Mouse (Mus musculus) MEL (cell line): ENCODE measurements at regions not wholly inside any gene's neighbourhood (a gene's known extent, or its start where the extent isn't known, plus 50 kb on each side); places are given as distances from the start of the nearest gene placed in this dataset.
A peak's percentile ranks its signal among the peaks of the same experiment; 100 is the strongest.

ENCODE experiments used
- DNase-seq: peaks from one replicate; pipeline ENCODE4 v3.0.0; 2011; ENCODE audit warnings: low read depth, low spot score
- H3K27ac ChIP-seq: 2 replicates; pipeline ENCODE4 v1.5.1; 2012; ENCODE audit warnings: low read depth, mild to moderate bottlenecking, control low read depth, low read length, moderate library complexity; ENCODE audit not compliant: control insufficient read depth
- H3K27me3 ChIP-seq, 2 experiments: fragments of 150-350 bp in 1 of 2; sonication (generic) in 1 of 2; 2 replicates each; pipeline ENCODE4 v1.6.1; 2012; ENCODE audit warnings: low read length in 2 of 2, mild to moderate bottlenecking in 2 of 2, improper control_type of control experiment in 1 of 2, moderate library complexity in 1 of 2; ENCODE audit not compliant: insufficient read depth in 2 of 2, control insufficient read depth in 1 of 2
- H3K36me3 ChIP-seq, 2 experiments: 2 replicates each; pipeline ENCODE4 v1.6.1; 2012 to 2014; ENCODE audit warnings: low read length in 2 of 2, improper control_type of control experiment in 1 of 2, inconsistent platforms in 1 of 2, mild to moderate bottlenecking in 1 of 2; ENCODE audit not compliant: insufficient read depth in 2 of 2, control insufficient read depth in 1 of 2
- H3K4me1 ChIP-seq, 2 experiments: fragments of 150-350 bp in 1 of 2; sonication (generic) in 1 of 2; 2 replicates each; pipeline ENCODE4 v1.6.1; 2012; ENCODE audit warnings: low read length in 2 of 2, improper control_type of control experiment in 1 of 2, mild to moderate bottlenecking in 1 of 2; ENCODE audit not compliant: insufficient read depth in 2 of 2, control insufficient read depth in 1 of 2
- H3K4me3 ChIP-seq, 2 experiments: fragments of 150-350 bp in 1 of 2; sonication (generic) in 1 of 2; 2 replicates each; pipeline ENCODE4 v1.5.1; 2012; ENCODE audit warnings: low read depth in 2 of 2, low read length in 2 of 2, mild to moderate bottlenecking in 2 of 2, moderate library complexity in 2 of 2, control low read depth in 1 of 2, improper control_type of control experiment in 1 of 2; ENCODE audit not compliant: control insufficient read depth in 1 of 2, insufficient read depth in 1 of 2
- H3K79me2 ChIP-seq: 2 replicates; pipeline ENCODE4 v1.6.1; 2012; ENCODE audit warnings: mild to moderate bottlenecking, low read length, moderate library complexity; ENCODE audit not compliant: control insufficient read depth, poor library complexity, insufficient read depth
- H3K9ac ChIP-seq: 2 replicates; pipeline ENCODE4 v1.6.1; 2012; ENCODE audit warnings: low read depth, mild to moderate bottlenecking, control low read depth, low read length, moderate library complexity; ENCODE audit not compliant: control insufficient read depth, poor library complexity, severe bottlenecking
- H3K9me3 ChIP-seq: fragments of 150-350 bp; sonication (generic); replicated peaks from 2 replicates; pipeline ENCODE4 v1.6.1; 2012; ENCODE audit warnings: mild to moderate bottlenecking, low read length, improper control_type of control experiment, moderate library complexity; ENCODE audit not compliant: insufficient read depth
- BHLHE40 ChIP-seq: IDR thresholded peaks from 2 replicates; pipeline ENCODE4 v1.6.1; 2012; ENCODE audit warnings: low read depth, mild to moderate bottlenecking, inconsistent platforms, low read length, improper control_type of control experiment, borderline replicate concordance
- CHD2 ChIP-seq: IDR thresholded peaks from 2 replicates; pipeline ENCODE4 v1.6.1; 2011; ENCODE audit warnings: low read length, improper control_type of control experiment
- CTCF ChIP-seq, 3 experiments: IDR thresholded peaks in 2 of 3; conservative IDR thresholded peaks in 1 of 3; 2 replicates each; pipeline ENCODE4 v1.5.1; 2011 to 2012; ENCODE audit warnings: low read length in 3 of 3, low read depth in 2 of 3, mild to moderate bottlenecking in 2 of 3, improper control_type of control experiment in 1 of 3, inconsistent platforms in 1 of 3, mixed read lengths in 1 of 3, moderate library complexity in 1 of 3; ENCODE audit not compliant: control insufficient read depth in 1 of 3, insufficient read depth in 1 of 3, poor library complexity in 1 of 3, severe bottlenecking in 1 of 3
- ELF1 ChIP-seq: IDR thresholded peaks from 2 replicates; pipeline ENCODE4 v1.6.1; 2014; ENCODE audit warnings: low read depth, mild to moderate bottlenecking, inconsistent platforms, low read length, improper control_type of control experiment, moderate library complexity
- EP300 ChIP-seq, 2 experiments: IDR thresholded peaks; 2 replicates each; pipeline ENCODE4 v1.6.1; 2011; ENCODE audit warnings: improper control_type of control experiment in 2 of 2, low read length in 2 of 2, low read depth in 1 of 2, mild to moderate bottlenecking in 1 of 2
- ETS1 ChIP-seq: IDR thresholded peaks from 2 replicates; pipeline ENCODE4 v1.6.1; 2012; ENCODE audit warnings: low read depth, mild to moderate bottlenecking, inconsistent platforms, low read length, improper control_type of control experiment, moderate library complexity
- GABPA ChIP-seq: IDR thresholded peaks from 2 replicates; pipeline ENCODE4 v1.6.1; 2012; ENCODE audit warnings: low read depth, mild to moderate bottlenecking, inconsistent platforms, low read length, improper control_type of control experiment, moderate library complexity
- HCFC1 ChIP-seq: IDR thresholded peaks from 2 replicates; pipeline ENCODE4 v1.6.1; 2012; ENCODE audit warnings: low read depth, mild to moderate bottlenecking, inconsistent platforms, low read length, improper control_type of control experiment, moderate library complexity
- JUND ChIP-seq: IDR thresholded peaks from 2 replicates; pipeline ENCODE4 v1.6.1; 2011; ENCODE audit warnings: low read depth, mild to moderate bottlenecking, improper control_type of control experiment, low read length
- KAT2A ChIP-seq: conservative IDR thresholded peaks from 2 replicates; pipeline ENCODE4 v1.6.1; 2012; ENCODE audit warnings: low read depth, low read length, improper control_type of control experiment, inconsistent platforms
- MAX ChIP-seq: IDR thresholded peaks from 2 replicates; pipeline ENCODE4 v1.6.1; 2011; ENCODE audit warnings: low read length, improper control_type of control experiment
- MAZ ChIP-seq: IDR thresholded peaks from 2 replicates; pipeline ENCODE4 v1.6.1; 2012; ENCODE audit warnings: low read depth, mild to moderate bottlenecking, inconsistent platforms, low read length, improper control_type of control experiment
- MEF2A ChIP-seq: IDR thresholded peaks from 2 replicates; pipeline ENCODE4 v1.6.1; 2014; ENCODE audit warnings: low read depth, mild to moderate bottlenecking, inconsistent platforms, low read length, improper control_type of control experiment; ENCODE audit not compliant: poor library complexity, insufficient replicate concordance, severe bottlenecking; ENCODE audit errors: extremely low read depth
- MXI1 ChIP-seq: IDR thresholded peaks from 2 replicates; pipeline ENCODE4 v1.6.1; 2011; ENCODE audit warnings: mild to moderate bottlenecking, low read depth, low read length, improper control_type of control experiment
- MYB ChIP-seq: IDR thresholded peaks from 2 replicates; pipeline ENCODE4 v1.6.1; 2011; ENCODE audit warnings: mild to moderate bottlenecking, low read depth, low read length, improper control_type of control experiment
- NELFE ChIP-seq: IDR thresholded peaks from 2 replicates; pipeline ENCODE4 v1.6.1; 2011; ENCODE audit warnings: low read depth, low read length, improper control_type of control experiment
- NRF1 ChIP-seq: IDR thresholded peaks from 2 replicates; pipeline ENCODE4 v1.6.1; 2014; ENCODE audit warnings: low read depth, mild to moderate bottlenecking, inconsistent platforms, low read length, improper control_type of control experiment, moderate library complexity; ENCODE audit not compliant: poor library complexity, insufficient read depth, severe bottlenecking
- POLR2A ChIP-seq, 2 experiments: IDR thresholded peaks; 2 replicates each; pipeline ENCODE4 v1.6.1; 2011 to 2012; ENCODE audit warnings: low read length in 2 of 2, mild to moderate bottlenecking in 2 of 2, control low read depth in 1 of 2, improper control_type of control experiment in 1 of 2, low read depth in 1 of 2, moderate library complexity in 1 of 2; ENCODE audit not compliant: control insufficient read depth in 1 of 2, insufficient read depth in 1 of 2, poor library complexity in 1 of 2
- POLR2AphosphoS2 ChIP-seq: IDR thresholded peaks from 2 replicates; pipeline ENCODE4 v1.6.1; 2011; ENCODE audit warnings: low read length, improper control_type of control experiment
- POLR2AphosphoS5 ChIP-seq: IDR thresholded peaks from 2 replicates; pipeline ENCODE4 v1.6.1; 2012; ENCODE audit warnings: low read depth, borderline replicate concordance, mild to moderate bottlenecking, inconsistent platforms, low read length, moderate library complexity, mixed read lengths
- RAD21 ChIP-seq: IDR thresholded peaks from 2 replicates; pipeline ENCODE4 v1.6.1; 2011; ENCODE audit warnings: mild to moderate bottlenecking, low read depth, low read length, improper control_type of control experiment
- RCOR1 ChIP-seq: IDR thresholded peaks from 2 replicates; pipeline ENCODE4 v1.6.1; 2012; ENCODE audit warnings: low read depth, mild to moderate bottlenecking, inconsistent platforms, low read length, improper control_type of control experiment
- SIN3A ChIP-seq: IDR thresholded peaks from 2 replicates; pipeline ENCODE4 v1.6.1; 2012; ENCODE audit warnings: low read length, improper control_type of control experiment, inconsistent platforms
- SMC3 ChIP-seq: IDR thresholded peaks from 2 replicates; pipeline ENCODE4 v1.6.1; 2011; ENCODE audit warnings: low read depth, low read length, improper control_type of control experiment
- TAL1 ChIP-seq: IDR thresholded peaks from 2 replicates; pipeline ENCODE4 v1.6.1; 2012; ENCODE audit warnings: mild to moderate bottlenecking, inconsistent platforms, low read length, moderate library complexity, mixed read lengths
- TBP ChIP-seq: IDR thresholded peaks from 2 replicates; pipeline ENCODE4 v1.8.0; 2011; ENCODE audit warnings: low read depth, low read length, improper control_type of control experiment
- TCF12 ChIP-seq: IDR thresholded peaks from 2 replicates; pipeline ENCODE4 v1.6.1; 2014; ENCODE audit warnings: low read depth, mild to moderate bottlenecking, inconsistent platforms, low read length, improper control_type of control experiment, moderate library complexity
- UBTF ChIP-seq: IDR thresholded peaks from 2 replicates; pipeline ENCODE4 v1.6.1; 2012; ENCODE audit warnings: low read depth, mild to moderate bottlenecking, inconsistent platforms, low read length, improper control_type of control experiment, moderate library complexity, borderline replicate concordance; ENCODE audit not compliant: insufficient read depth
- USF2 ChIP-seq, 2 experiments: IDR thresholded peaks; 2 replicates each; pipeline ENCODE4 v1.6.1; 2011 to 2012; ENCODE audit warnings: improper control_type of control experiment in 2 of 2, low read length in 2 of 2, borderline replicate concordance in 1 of 2, inconsistent platforms in 1 of 2, low read depth in 1 of 2, mild to moderate bottlenecking in 1 of 2; ENCODE audit not compliant: insufficient read depth in 1 of 2
- ZC3H11A ChIP-seq: IDR thresholded peaks from 2 replicates; pipeline ENCODE4 v1.6.1; 2012; ENCODE audit warnings: low read depth, mild to moderate bottlenecking, inconsistent platforms, low read length, improper control_type of control experiment
- ZKSCAN1 ChIP-seq: IDR thresholded peaks from 2 replicates; pipeline ENCODE4 v1.6.1; 2012; ENCODE audit warnings: low read depth, mild to moderate bottlenecking, inconsistent platforms, low read length, improper control_type of control experiment, moderate library complexity
- ZMIZ1 ChIP-seq: IDR thresholded peaks from 2 replicates; pipeline ENCODE4 v1.6.1; 2012; ENCODE audit warnings: low read depth, mild to moderate bottlenecking, inconsistent platforms, low read length, improper control_type of control experiment, moderate library complexity
- ZNF384 ChIP-seq: IDR thresholded peaks from 2 replicates; pipeline ENCODE4 v1.6.1; 2012; ENCODE audit warnings: low read depth, mild to moderate bottlenecking, inconsistent platforms, low read length, improper control_type of control experiment

DNA sequence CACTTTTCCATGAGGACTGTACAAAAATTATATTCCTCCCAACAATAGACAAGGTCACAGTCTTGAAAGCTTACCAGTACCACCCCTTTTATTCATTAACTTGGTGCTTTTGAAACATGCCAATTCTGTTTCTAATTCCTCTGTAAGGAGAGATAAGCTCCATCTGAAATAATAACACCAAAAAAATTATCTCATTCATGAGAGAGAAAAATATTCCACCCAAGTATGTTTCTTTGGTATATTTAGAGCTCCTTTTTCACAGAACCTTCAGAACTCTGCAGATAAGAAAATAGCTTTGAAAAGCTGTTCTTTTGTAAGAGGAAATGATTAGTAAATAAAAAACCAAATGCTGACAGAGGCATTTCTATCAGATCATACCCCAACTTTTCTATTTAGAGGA, 424.5 kb upstream of the Htr2c start (continued):
- peak; percentile 63; the same call in 1 of the 2 replicates for TF ChIP-seq ETS1
- TF ChIP-seq NRF1: no peak
- TF ChIP-seq ZC3H11A: no peak
- no peak for TF ChIP-seq POLR2AphosphoS2
- TF ChIP-seq EP300 (IDR thresholded peaks at IDR 0.05; ENCODE audit: low read depth in 1 of 2, low read length in 2 of 2): peak; percentile 50 to 52; a peak in 3 of 4 replicates
- TF ChIP-seq MAZ: no peak
- no peak for TF ChIP-seq SIN3A
- no peak for TF ChIP-seq GABPA
- no peak for TF ChIP-seq ELF1
- no peak for TF ChIP-seq KAT2A
- no peak for TF ChIP-seq UBTF
- TF ChIP-seq ZMIZ1: no peak
- no peak for TF ChIP-seq MAX
- TF ChIP-seq TCF12: peak; percentile 12; the same call in 1 of the 2 replicates
- TF ChIP-seq MYB: no peak
- no peak for TF ChIP-seq POLR2AphosphoS5
- no peak for TF ChIP-seq MEF2A
- no peak for TF ChIP-seq MXI1
- TF ChIP-seq POLR2A (IDR thresholded peaks at IDR 0.05; ENCODE audit: control insufficient read depth in 1 of 2, insufficient read depth in 1 of 2, low read depth in 1 of 2, low read length in 2 of 2, poor library complexity in 1 of 2): no peak
- TF ChIP-seq CHD2: no peak
- TF ChIP-seq USF2 (IDR thresholded peaks at IDR 0.05; ENCODE audit: borderline replicate concordance in 1 of 2, insufficient read depth in 1 of 2, low read depth in 1 of 2, low read length in 2 of 2): no peak
- no peak for TF ChIP-seq BHLHE40
- TF ChIP-seq ZKSCAN1: no peak
- TF ChIP-seq RCOR1: 0 out of 2 replicates have a peak, but pooled peaks have one; percentile 6

DNA sequence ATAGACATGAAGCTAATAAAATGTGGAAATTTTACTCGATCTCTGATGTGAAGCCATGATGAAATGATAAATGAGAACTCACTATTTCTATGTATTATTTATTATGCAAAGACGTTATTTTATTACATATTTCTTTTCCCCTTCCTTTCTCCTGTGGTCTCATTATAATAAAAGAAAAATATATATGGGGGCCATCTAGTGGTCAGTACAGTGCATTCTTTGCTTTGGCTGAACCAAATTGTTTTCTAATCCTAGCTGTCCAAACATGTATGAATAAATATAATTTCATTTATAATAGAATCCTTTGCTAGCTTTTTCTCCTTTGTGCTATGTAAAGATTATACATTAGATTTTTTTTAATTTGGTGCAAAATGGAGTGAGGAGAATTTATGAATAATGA, 403.7 kb upstream of the Htr2c start:
- TF ChIP-seq RAD21 (peak; percentile 74), TAL1 (no peak), TBP (no peak), SMC3 (peak; percentile 68), NELFE (no peak), POLR2AphosphoS5 (no peak), ZNF384 (no peak), CHD2 (no peak), JUND (no peak), HCFC1 (no peak), MYB (no peak), KAT2A (no peak), UBTF (no peak), SIN3A (no peak), RCOR1 (no peak), CTCF (IDR thresholded peaks at IDR 0.05 in 2 of 3, conservative IDR thresholded peaks at IDR 0.05 in 1 of 3; ENCODE audit: control insufficient read depth in 1 of 3, insufficient read depth in 1 of 3, low read depth in 2 of 3, low read length in 3 of 3, poor library complexity in 1 of 3, severe bottlenecking in 1 of 3) (peak; percentile 16 to 56 (median 29); a peak in 4 of 6 replicates), EP300 (IDR thresholded peaks at IDR 0.05; ENCODE audit: low read depth in 1 of 2, low read length in 2 of 2) (no peak), BHLHE40 (no peak), ZC3H11A (peak; percentile 71)
- TF ChIP-seq, all 39 proteins: peak for 4
- Histone ChIP-seq H3K27me3 (no peaks in the 10 kb centered on the region), H3K4me1 (peaks cover 0 to 8% of the 10 kb centered on the region in 2 experiments; a peak in 3 of 4 replicates), H3K9ac (no peak overlapping the region), H3K79me2 (no peaks in the 10 kb centered on the region), H3K27ac (no peak overlapping the region), H3K4me3 (no peak overlapping the region), H3K36me3 (peaks cover 0 to 9% of the 10 kb centered on the region in 2 experiments; a peak in 2 of 4 replicates), H3K9me3 (no peaks in the 10 kb centered on the region)
- peak; percentile 40 for DNase-seq
